Mouse (Mus musculus): Measurements from ENCODE around the gene Tmem131. TPM values are rescaled to one million over a fixed set of nuclear protein-coding genes. Genes with fewer than 3 reads are reported as not detected.

Tmem131 gene
- total and polyA plus RNA-seq, 3 experiments: 9.7 to 39.9 (median 11.5) TPM

DNA sequence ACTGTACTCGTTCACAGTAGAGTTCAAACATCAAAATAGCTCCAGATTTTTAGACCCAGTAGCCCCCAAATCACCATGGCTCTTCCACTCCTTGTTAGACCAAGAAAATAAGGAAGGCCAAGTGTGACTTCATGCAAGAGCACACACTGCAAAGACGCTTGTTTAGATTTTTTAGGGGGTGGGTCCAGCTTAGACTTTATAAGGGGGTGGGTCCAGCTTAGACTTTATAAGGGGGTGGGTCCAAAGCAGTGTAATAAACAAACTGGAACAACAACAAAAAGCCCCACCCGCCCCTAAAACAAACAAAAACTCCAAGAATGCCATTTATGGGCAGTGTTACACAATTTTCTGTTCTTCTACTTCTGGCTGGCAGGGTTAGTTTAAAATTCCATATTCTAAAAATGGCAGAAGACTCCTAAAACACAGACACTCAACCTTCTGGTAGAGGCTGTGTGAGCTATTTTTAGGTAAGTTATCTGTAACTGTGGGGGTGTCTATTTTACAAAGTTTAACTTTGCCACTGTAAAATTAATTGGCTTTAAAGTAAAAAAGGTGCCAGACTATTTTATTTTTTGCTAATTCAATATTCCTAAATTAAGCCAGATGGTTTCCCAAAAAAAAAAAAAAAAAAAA, 143.0 kb downstream of the Tmem131 start:
- no peaks in the 10 kb centered on the region for H3K27me3 ChIP-seq (replicated peaks)
- TF ChIP-seq MAZ (IDR thresholded peaks at IDR 0.05; ENCODE audit: low read depth, low read length): no peak
- TF ChIP-seq JUN (IDR thresholded peaks at IDR 0.05; ENCODE audit: insufficient read depth, low read depth, low read length): no peak
- no peak for TF ChIP-seq UBTF (IDR thresholded peaks at IDR 0.05; ENCODE audit: low read depth, low read length)
- TF ChIP-seq POLR2A (IDR thresholded peaks at IDR 0.05; ENCODE audit: low read depth, low read length): no peak
- TF ChIP-seq GABPA (IDR thresholded peaks at IDR 0.05; ENCODE audit: insufficient replicate concordance, low read depth, low read length): no peak
- TF ChIP-seq MAX (IDR thresholded peaks at IDR 0.05; ENCODE audit: low read length): no peak
- no peak for TF ChIP-seq NELFE (IDR thresholded peaks at IDR 0.05; ENCODE audit: low read depth, low read length)
- no peak for TF ChIP-seq MAFK (IDR thresholded peaks at IDR 0.05; ENCODE audit: insufficient replicate concordance, low read length)
- no peak for TF ChIP-seq TCF12 (IDR thresholded peaks at IDR 0.05; ENCODE audit: low read depth, low read length)
- TF ChIP-seq ETS1 (conservative IDR thresholded peaks at IDR 0.05; ENCODE audit: low read depth, low read length): no peak
- TF ChIP-seq ZNF384 (IDR thresholded peaks at IDR 0.05; ENCODE audit: low read depth, low read length): no peak
- no peak for TF ChIP-seq E2F4 (IDR thresholded peaks at IDR 0.05; ENCODE audit: insufficient replicate concordance, low read depth, low read length)
- TF ChIP-seq KAT2A (IDR thresholded peaks at IDR 0.05; ENCODE audit: insufficient replicate concordance, low read length): no peak
- TF ChIP-seq USF2 (conservative IDR thresholded peaks at IDR 0.05; ENCODE audit: low read depth, low read length): no peak
- H3K9me3 ChIP-seq (replicated peaks; ENCODE audit: low read length): no peaks in the 10 kb centered on the region
- dilution Hi-C loops (cut with MboI; ENCODE audit: extremely low pct_ligation_motif_present, extremely low pct_unique_long_range_greater_than_20kb, low sequenced_read_pairs): no loop called here
- peaks cover 59 to 89% of the 10 kb centered on the region in 2 experiments for H3K36me3 ChIP-seq (replicated peaks in 1 of 2; ENCODE audit: control insufficient read depth in 1 of 2, insufficient read depth in 1 of 2, low read length in 1 of 2)
- H3K4me1 ChIP-seq (ENCODE audit: control insufficient read depth in 1 of 2, insufficient read depth in 2 of 2): no peaks in the 10 kb centered on the region
- in situ Hi-C loops (cut with MboI; ENCODE audit: low pct_ligation_motif_present, low pct_unique_long_range_greater_than_20kb, low sequenced_read_pairs): no loop called here
- H3K4me2 ChIP-seq (ENCODE audit: insufficient read depth, low read depth, poor library complexity, severe bottlenecking): no peak overlapping the region
- H3K9ac ChIP-seq (ENCODE audit: insufficient read depth, low read depth): no peak overlapping the region
- H3K79me2 ChIP-seq (replicated peaks; ENCODE audit: control insufficient read depth, extremely low read depth, insufficient read depth, poor library complexity, severe bottlenecking): no peaks in the 10 kb centered on the region
- H3K4me3 ChIP-seq (replicated peaks in 1 of 3; ENCODE audit: low read depth in 2 of 3, low read length in 2 of 3, poor library complexity in 1 of 3): no peak overlapping the region
- no peak overlapping the region for H3K27ac ChIP-seq (ENCODE audit: insufficient read depth, low read depth)
- no peak for DNase-seq (ENCODE audit: extremely low read depth)

DNA sequence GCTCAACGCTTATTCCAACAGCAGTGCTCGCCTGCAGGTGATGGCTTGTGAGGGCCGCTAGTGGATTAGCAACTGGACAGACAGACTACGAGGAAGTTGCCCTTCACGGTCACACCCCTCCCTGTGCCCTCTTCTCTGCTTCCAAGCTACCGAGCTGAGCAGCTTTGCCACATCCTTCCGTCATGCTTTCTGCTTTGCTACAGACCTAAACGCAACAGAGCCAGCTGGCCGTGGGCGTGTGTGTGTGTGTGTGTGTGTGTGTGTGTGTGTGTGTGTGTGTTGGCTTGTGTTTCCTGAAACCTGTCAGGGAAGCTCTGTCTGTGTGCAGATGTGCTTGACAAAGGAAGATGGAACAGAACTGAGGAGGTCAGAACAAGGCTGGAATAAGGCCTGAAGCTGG, 146.0 kb downstream of the Tmem131 start:
- no peak overlapping the region for H3K4me3 ChIP-seq (replicated peaks in 1 of 3; ENCODE audit: low read depth in 2 of 3, low read length in 2 of 3, poor library complexity in 1 of 3)
- peaks cover 75 to 94% of the 10 kb centered on the region in 2 experiments for H3K36me3 ChIP-seq (replicated peaks in 1 of 2; ENCODE audit: control insufficient read depth in 1 of 2, insufficient read depth in 1 of 2, low read length in 1 of 2)
- H3K4me2 ChIP-seq (ENCODE audit: insufficient read depth, low read depth, poor library complexity, severe bottlenecking): no peak overlapping the region
- no peaks in the 10 kb centered on the region for H3K4me1 ChIP-seq (ENCODE audit: control insufficient read depth in 1 of 2, insufficient read depth in 2 of 2)
- H3K9me3 ChIP-seq (replicated peaks; ENCODE audit: low read length): no peaks in the 10 kb centered on the region
- H3K27ac ChIP-seq (ENCODE audit: insufficient read depth, low read depth): no peak overlapping the region
- no peaks in the 10 kb centered on the region for H3K79me2 ChIP-seq (replicated peaks; ENCODE audit: control insufficient read depth, extremely low read depth, insufficient read depth, poor library complexity, severe bottlenecking)
- no peak for TF ChIP-seq USF2 (conservative IDR thresholded peaks at IDR 0.05; ENCODE audit: low read depth, low read length)
- no peak overlapping the region for H3K9ac ChIP-seq (ENCODE audit: insufficient read depth, low read depth)
- in situ Hi-C loops (cut with MboI; ENCODE audit: low pct_ligation_motif_present, low pct_unique_long_range_greater_than_20kb, low sequenced_read_pairs) (loop anchor here (25.0 kb wide), 1 partner anchor 840 kb away; no protein-coding TSS in a partner anchor), dilution Hi-C loops (cut with MboI; ENCODE audit: extremely low pct_ligation_motif_present, extremely low pct_unique_long_range_greater_than_20kb, low sequenced_read_pairs) (no loop called here)
- DNase-seq (ENCODE audit: extremely low read depth): no peak
- H3K27me3 ChIP-seq (replicated peaks): no peaks in the 10 kb centered on the region

All from CH12.LX (cell line).